Mouse (Mus musculus) left cerebral cortex, adult 8-10 months (tissue): ENCODE measurements at regions not wholly inside any gene's neighbourhood (a gene's known extent, or its start where the extent isn't known, plus 50 kb on each side); places are given as distances from the start of the nearest gene placed in this dataset.

Experiments used
- DNase-seq, 2 experiments: peaks; one replicate each; pipeline ENCODE4 v3.0.0; 2022; ENCODE audit warnings: low spot score in 2 of 2

DNA sequence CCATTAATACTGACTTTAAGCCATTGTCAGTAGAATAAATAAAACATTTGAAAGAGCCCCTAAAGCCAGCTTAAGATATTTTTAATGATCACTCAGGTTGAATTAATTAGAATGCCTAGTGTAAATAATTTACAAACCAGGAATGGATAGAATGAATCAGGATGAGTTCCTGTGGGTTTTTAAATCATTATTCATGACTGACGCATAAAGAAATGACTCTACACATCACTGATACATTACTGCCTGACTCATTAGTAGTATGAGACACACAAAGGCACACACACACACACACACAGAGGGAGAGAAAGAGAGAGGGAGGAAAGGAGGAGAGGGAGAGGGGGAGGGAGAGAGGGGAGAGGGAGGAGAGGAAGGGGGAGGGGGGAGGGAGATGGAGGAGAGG lies 612.0 kb downstream of the Ipmk start:
- DNase-seq, result no peak

DNA sequence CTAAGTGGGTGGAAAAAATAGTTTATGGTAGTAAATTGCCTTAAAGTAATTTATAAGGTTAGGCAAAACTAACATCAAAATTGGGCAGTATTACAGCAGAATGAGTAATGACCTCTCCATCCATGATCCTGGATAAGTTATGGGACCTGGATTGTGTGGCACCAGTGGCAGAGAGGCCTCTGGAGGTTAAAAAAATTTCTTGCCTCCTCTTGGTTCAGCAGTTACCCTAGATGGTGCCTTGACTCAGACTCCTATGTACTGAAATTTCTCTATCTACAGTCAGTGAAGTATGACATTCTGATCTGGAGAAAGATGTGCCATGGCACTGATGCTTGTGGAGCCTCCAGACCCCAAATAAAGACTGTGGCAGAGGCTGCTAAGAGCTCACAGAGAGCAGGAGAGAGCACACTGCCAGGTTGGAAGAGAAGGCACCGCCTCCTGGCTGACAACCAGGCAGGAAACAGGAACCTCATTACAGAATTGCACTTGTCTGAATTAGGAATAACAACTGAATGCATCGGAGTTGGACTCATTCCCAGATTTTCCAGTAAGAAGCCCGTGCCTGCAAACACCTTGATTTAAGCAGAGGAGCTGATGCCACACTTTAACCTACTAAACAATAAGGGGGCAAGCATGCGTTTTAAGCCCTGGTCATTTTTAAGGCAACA lies 613.0 kb downstream of the Ipmk start:
- DNase-seq, result no peak

- DNase-seq, result no peak
These were observed 630.5 kb downstream of the Ipmk start for GRCm38 (mm10) chr10:71978035-71978434.

DNA sequence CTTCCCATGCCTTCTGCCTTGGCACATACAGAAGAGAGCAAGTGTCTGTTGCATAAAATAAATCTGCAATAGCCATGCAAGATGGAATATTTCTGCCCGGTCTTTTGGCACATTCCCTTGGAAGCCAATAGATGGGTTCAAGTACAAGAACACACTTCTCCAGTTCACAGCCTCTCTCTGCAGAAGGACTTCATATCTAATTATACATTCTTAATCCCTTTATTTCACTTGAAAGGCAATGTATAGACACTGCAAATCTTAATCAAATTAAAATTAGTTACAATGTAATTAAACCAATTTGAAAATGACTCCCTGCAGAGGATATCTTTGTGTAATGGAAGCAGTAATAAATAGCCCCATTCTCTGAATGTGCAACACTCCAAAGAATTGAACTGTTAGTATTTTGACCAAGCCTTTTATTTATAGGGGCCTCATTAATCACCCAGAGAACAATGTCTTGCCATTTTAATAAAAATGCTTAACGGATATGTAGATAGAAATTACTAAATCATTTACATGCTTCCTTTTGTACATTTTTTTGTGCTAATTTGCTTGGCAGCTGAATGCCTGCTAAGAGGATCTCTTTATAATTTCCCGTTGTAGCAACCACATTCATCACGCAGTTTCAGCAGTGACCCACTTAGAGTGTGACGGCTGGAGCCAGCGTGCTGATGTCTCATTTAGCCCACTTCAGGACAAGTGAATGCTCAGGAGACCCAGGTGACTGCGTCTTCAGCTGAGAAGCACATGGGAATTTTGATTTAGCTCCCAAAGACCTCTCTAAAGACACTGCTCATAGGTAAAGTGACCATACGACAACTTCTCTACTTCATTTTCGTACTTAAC lies 651.5 kb upstream of the Zwint start:
- DNase-seq, result peak in 1 of 2 experiments; percentile 11
